Mouse (Mus musculus): ENCODE data around the gene Cyp2w1. TPM values are rescaled to one million over a fixed set of nuclear protein-coding genes. Genes with fewer than 3 reads are reported as not detected.
"Not testable (repeated sequence)": the region's sequence is repeated elsewhere in the genome, so short reads cannot be mapped to it uniquely, and the experiment has no call there.

Gene Cyp2w1
- polyA plus RNA-seq, 1 experiment from 2014 or later = not detected

DNA sequence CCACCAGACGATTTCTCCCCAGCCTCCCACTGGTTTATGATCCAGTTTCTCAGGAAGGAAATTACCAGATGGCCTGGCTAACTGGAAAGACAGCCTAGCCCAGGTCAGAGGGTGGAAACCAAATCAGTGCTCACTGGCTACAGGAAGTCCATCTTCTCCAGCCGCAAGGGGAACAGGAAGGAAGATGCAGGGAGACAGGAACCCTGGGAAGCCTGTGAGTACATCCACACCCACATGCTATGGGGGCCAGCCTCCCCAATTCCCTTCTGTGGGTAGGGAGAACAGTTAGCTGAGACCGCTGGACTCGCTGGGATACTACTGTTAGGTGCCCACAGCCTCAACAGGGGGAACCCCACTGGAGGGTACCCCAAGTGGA is 35.8 kb downstream of the Cyp2w1 start:
- H3K4me3 ChIP-seq (replicated peaks; ENCODE audit: low read depth, low read length) = no peak overlapping the region
- peaks cover 43% of the 10 kb centered on the region for H3K4me1 ChIP-seq (replicated peaks; ENCODE audit: insufficient read depth, low read length)

DNA sequence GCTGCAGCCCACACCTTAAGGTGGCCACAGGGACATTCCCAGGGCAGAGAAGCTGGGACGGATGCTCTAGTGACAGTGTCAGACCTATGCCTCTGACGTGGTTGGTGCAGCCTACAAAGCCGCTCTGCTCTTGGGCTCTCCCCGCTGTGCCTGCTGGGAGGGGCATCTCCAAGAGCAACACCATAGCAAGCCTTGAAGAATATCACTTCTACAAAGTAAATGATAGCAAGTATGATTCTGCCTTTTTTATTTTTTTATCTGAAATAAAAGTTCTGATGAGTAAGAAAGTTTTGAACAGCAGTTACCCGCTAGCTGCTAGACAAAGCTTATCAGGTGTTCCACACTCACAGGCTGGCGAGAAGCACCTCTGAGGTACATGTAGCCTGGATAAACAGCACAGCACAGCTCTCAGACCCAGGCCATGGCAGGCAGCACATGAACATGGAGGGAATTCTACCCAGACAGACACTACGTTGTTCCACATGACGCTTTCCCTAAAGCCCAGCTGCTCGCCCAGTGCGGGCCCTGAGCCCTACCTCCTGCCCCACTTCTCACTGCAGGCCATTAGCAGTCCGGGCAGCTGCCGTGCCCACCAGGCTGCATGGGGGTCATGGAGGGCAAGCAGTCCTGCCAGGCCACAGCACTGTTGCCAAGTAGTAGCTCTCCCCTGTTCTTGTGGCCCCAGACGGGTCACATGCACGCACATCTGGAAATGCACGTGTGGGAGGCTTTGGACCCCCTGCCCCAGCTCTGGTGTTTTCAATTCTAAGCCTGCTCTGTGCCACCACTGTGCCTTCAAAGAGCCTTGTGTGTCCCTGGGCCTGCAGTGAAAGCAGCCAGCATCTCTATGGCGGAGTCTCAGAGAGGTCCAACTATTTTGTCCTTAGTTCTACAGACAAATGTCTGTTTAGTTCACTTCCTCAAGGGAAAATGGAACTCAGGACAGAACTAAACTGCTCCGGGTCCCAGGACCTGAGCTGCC is 36.6 kb downstream of the Cyp2w1 start:
- Histone ChIP-seq H3K27me3 (ENCODE audit: insufficient read depth, low read length) (no peaks in the 10 kb centered on the region), H3K9ac (ENCODE audit: low read depth, low read length) (peak overlapping the region; percentile 35; the same call in 1 of the 2 replicates), H3K4me2 (ENCODE audit: low read length) (peak overlapping the region; percentile 15; the same call in 1 of the 2 replicates), H3K27ac (peak overlapping the region; percentile 65), H3K36me3 (ENCODE audit: insufficient read depth, low read length) (0 out of 2 replicates have a peak, but pooled peaks cover 4% of the 10 kb centered on the region), H3K4me1 (replicated peaks; ENCODE audit: insufficient read depth, low read length) (peaks cover 41% of the 10 kb centered on the region), H3K4me3 (replicated peaks; ENCODE audit: low read depth, low read length) (no peak overlapping the region), H3K9me3 (replicated peaks; ENCODE audit: low read length) (no peaks in the 10 kb centered on the region)
- 54% methylated on average over 17 of the region's 17 CpGs for WGBS
- DNase-seq (ENCODE audit: low spot score) = no peak
- no peak for TF ChIP-seq CTCF (IDR thresholded peaks at IDR 0.05; ENCODE audit: low read depth)
- ATAC-seq (replicated peaks; ENCODE audit: low FRiP score, low read depth) = no peak

More for the DNA sequence above, 35.8 kb downstream of the Cyp2w1 start:
- H3K27ac ChIP-seq = peak overlapping the region; percentile 65
- DNase-seq (ENCODE audit: low spot score) (peak; percentile 68), ATAC-seq (replicated peaks; ENCODE audit: low FRiP score, low read depth) (no peak)
- no peak overlapping the region for H3K4me2 ChIP-seq (ENCODE audit: low read length)
- 38% methylated on average over 4 of the region's 4 CpGs for whole genome bisulfite sequencing
- no peaks in the 10 kb centered on the region for H3K9me3 ChIP-seq (replicated peaks; ENCODE audit: low read length)
- peak overlapping the region; percentile 35; the same call in 1 of the 2 replicates for H3K9ac ChIP-seq (ENCODE audit: low read depth, low read length)
- no peak for TF ChIP-seq CTCF (IDR thresholded peaks at IDR 0.05; ENCODE audit: low read depth)
- H3K36me3 ChIP-seq (ENCODE audit: insufficient read depth, low read length) = 0 out of 2 replicates have a peak, but pooled peaks cover 2% of the 10 kb centered on the region
- no peaks in the 10 kb centered on the region for H3K27me3 ChIP-seq (ENCODE audit: insufficient read depth, low read length)

DNA sequence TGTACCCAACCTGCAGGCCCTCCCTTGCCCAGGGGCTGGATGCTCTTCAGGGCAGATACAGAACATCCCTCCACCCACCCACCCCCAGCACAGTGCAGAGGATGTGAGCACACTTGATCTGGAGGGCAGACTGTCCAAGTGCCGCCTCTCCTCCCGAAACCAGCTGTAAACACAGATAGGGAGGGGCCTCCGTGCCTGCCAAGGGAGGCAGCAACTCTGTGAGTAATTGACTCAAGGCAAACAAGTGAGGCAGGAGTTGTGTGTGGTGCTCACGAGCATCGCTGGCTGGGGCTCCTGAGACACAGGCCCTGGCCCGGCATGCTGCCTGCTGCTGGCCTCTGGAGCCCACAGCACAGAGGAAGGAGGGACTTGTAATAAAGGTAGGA is 37.3 kb downstream of the Cyp2w1 start:
- Histone ChIP-seq H3K36me3 (ENCODE audit: insufficient read depth, low read length) (0 out of 2 replicates have a peak, but pooled peaks cover 4% of the 10 kb centered on the region), H3K9me3 (replicated peaks; ENCODE audit: low read length) (no peaks in the 10 kb centered on the region), H3K4me3 (replicated peaks; ENCODE audit: low read depth, low read length) (no peak overlapping the region), H3K27me3 (ENCODE audit: insufficient read depth, low read length) (no peaks in the 10 kb centered on the region), H3K4me1 (replicated peaks; ENCODE audit: insufficient read depth, low read length) (peaks cover 34% of the 10 kb centered on the region), H3K4me2 (ENCODE audit: low read length) (no peak overlapping the region), H3K9ac (ENCODE audit: low read depth, low read length) (0 out of 2 replicates have a peak overlapping the region, but pooled peaks have one; percentile 50), H3K27ac (peak overlapping the region; percentile 65)
- ATAC-seq (replicated peaks; ENCODE audit: low FRiP score, low read depth) (peak; percentile 25; the same call in 1 of the 2 replicates), DNase-seq (ENCODE audit: low spot score) (peak; percentile 74)
- 11% methylated on average over 6 of the region's 6 CpGs for WGBS
- no peak for TF ChIP-seq CTCF (IDR thresholded peaks at IDR 0.05; ENCODE audit: low read depth)

DNA sequence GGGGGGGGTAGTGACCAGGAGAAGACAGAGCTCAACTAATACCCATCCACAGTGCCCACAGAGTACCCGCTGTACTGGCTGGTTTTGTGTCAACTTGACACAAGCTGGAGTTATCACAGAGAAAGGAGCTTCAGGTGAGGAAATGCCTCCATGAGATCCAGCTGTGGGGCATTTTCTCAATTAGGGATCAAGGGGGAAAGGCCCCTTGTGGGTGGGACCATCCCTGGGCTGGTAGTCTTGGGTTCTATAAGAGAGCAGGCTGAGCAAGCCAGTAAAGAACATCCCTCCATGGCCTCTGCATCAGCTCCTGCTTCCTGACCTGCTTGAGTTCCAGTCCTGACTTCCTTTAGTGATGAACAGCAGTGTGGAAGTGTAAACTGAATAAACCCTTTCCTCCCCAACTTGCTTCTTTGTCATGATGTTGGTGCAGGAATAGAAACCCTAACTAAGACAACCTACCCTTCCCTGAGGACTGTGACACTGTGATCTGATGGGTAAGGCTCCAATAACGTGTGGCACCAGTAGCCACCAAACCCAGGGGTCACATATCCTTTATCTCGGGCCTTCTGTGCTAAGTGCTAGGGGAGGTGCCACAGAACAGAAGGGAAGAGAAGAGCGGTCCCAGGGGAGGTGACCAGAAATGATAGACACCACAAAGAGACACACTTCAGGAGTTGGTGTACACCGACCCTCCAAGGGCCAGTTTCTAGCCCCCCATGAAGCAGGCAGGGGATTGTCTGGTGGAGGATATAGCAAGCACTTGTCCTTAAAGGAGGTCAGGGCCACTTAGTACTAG is 38.1 kb downstream of the Cyp2w1 start:
- Histone ChIP-seq H3K9ac (ENCODE audit: low read depth, low read length) (0 out of 2 replicates have a peak overlapping the region, but pooled peaks have one; percentile 13), H3K27ac (0 out of 2 replicates have a peak overlapping the region, but pooled peaks have one; percentile 65), H3K4me1 (replicated peaks; ENCODE audit: insufficient read depth, low read length) (peaks cover 27% of the 10 kb centered on the region)
- not testable (repeated sequence) for H3K36me3 ChIP-seq (ENCODE audit: insufficient read depth, low read length); ATAC-seq (replicated peaks; ENCODE audit: low FRiP score, low read depth); H3K4me3 ChIP-seq (replicated peaks; ENCODE audit: low read depth, low read length); H3K4me2 ChIP-seq (ENCODE audit: low read length); H3K27me3 ChIP-seq (ENCODE audit: insufficient read depth, low read length); H3K9me3 ChIP-seq (replicated peaks; ENCODE audit: low read length); DNase-seq (ENCODE audit: low spot score)
- 69% methylated on average over 5 of the region's 5 CpGs for WGBS

DNA sequence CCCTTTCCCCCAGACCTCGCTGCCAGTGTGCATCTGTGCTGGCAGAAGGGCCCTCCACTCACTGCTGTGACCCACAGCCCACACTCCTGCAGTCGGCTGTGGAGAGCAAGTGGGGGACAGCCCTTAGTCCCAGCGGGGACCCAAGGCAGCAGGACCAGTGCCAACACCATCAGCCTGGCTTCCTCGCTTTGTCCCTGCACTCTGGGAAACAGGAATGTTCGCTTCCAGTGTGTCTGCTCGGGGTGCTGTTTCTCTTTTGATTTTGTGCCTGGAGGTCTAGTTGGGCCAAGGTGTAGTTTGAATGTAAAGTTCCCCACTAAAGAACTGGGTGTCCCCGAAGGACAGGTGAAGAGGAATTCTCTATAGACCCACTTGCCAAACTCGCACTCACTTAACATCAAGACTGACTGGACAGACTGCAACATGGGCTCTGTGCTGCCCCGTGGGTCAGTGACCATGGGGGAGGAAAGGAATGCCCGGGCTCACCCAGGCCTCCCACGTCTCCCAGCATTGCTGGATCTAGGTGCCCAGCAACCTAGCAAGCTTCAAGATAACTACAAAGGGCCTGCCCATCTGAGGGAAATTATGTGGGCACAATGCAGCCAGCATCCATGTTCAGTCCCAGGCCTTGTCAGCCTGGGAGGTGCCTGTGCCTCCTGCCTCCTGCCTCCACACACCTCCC is 39.0 kb downstream of the Cyp2w1 start:
- WGBS = 59% methylated on average over 11 of the region's 11 CpGs
- H3K9ac ChIP-seq (ENCODE audit: low read depth, low read length) = 0 out of 2 replicates have a peak overlapping the region, but pooled peaks have one; percentile 13
- H3K27ac ChIP-seq = no peak overlapping the region
- TF ChIP-seq CTCF (IDR thresholded peaks at IDR 0.05; ENCODE audit: low read depth) = no peak
- H3K27me3 ChIP-seq (ENCODE audit: insufficient read depth, low read length) = no peaks in the 10 kb centered on the region
- peak; percentile 57 for DNase-seq (ENCODE audit: low spot score)
- H3K4me2 ChIP-seq (ENCODE audit: low read length) = no peak overlapping the region
- 0 out of 2 replicates have a peak, but pooled peaks cover 4% of the 10 kb centered on the region for H3K36me3 ChIP-seq (ENCODE audit: insufficient read depth, low read length)
- H3K4me3 ChIP-seq (replicated peaks; ENCODE audit: low read depth, low read length) = no peak overlapping the region
- no peaks in the 10 kb centered on the region for H3K9me3 ChIP-seq (replicated peaks; ENCODE audit: low read length)
- no peak for ATAC-seq (replicated peaks; ENCODE audit: low FRiP score, low read depth)
- H3K4me1 ChIP-seq (replicated peaks; ENCODE audit: insufficient read depth, low read length) = peaks cover 21% of the 10 kb centered on the region

Data from kidney, postnatal 0 days (tissue).